In the genomic region with DNA sequence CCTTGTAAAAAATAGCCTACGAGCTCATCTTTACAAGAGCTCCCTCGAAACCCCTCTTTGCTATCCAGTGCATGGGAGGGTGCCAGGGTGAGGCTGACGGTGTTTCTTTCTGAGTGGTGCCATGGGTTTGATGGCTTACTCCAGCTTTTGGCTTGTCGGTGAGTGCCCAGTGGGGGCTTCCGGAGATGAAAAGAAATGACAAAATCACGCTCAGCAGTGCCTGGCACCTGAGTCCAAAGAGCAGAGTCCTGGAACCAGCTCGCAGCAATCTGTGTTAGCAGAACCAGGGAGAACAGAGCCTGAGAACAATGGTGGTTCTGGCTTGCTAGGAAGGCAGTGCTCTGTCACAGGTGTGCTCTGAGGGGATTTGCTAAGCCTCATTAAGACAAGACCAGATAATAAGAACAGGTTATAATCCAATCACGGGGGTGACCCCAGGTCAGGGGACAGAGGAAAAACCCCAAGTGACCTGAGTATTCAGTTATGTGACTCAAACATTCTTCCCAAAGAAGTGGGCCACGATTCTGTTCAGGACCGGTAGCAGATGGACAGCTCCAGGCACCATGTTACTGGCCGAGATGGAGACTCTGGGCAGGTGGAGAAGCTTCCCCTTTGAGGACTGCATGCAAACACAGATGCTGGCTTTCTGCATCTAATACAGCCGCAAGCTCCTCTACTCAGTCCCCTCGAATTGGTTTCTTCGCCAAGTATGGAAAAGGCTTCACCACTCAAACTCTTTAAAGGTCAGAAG, we compare ENCODE assay signal across 16 mouse cellular contexts.
DNase-seq lines count a peak whose midpoint lies in the region; ATAC-seq and TF ChIP-seq lines count a peak whose summit lies in the region.
"Had no signal": no experiment of that assay in that cellular context is flagged by ENCODE, and none has a peak within 500 bp of the region (broad histone marks: within the 10 kb centered on the region; RNA-seq: fewer than 3 reads in every experiment).

No protein-coding gene starts in this region.

- no peak overlapping the region for H3K4me3 ChIP-seq in limb, embryonic 11.5 days (ENCODE audit: low read depth, low read length)
- no peak overlapping the region for H3K4me3 ChIP-seq in thymus, adult 2 months (ENCODE audit: control insufficient read depth, insufficient read depth, low read length)
- H3K4me3 ChIP-seq: gastrocnemius, adult 2 months; intestine, embryonic 15.5 days; megakaryocyte, embryonic 14.5 days; neural tube, embryonic 15.5 days had no signal

- no peak overlapping the region for H3K27ac ChIP-seq in limb, embryonic 11.5 days (replicated peaks; ENCODE audit: low read depth, low read length)
- no peak overlapping the region for H3K27ac ChIP-seq in thymus, adult 2 months (ENCODE audit: control insufficient read depth, insufficient read depth, low read length)
- H3K27ac ChIP-seq: gastrocnemius, adult 2 months; intestine, embryonic 15.5 days; neural tube, embryonic 15.5 days had no signal

- TF ChIP-seq POLR2A in thymus, adult 2 months (IDR thresholded peaks at IDR 0.05; ENCODE audit: control insufficient read depth, extremely low read depth, insufficient read depth, low read length, poor library complexity) = no peak

- WGBS in limb, embryonic 11.5 days = 68% methylated on average over 14 of the region's 14 CpGs
- 73% methylated on average over 14 of the region's 14 CpGs for WGBS in thymus, adult 2 months

- TF ChIP-seq CTCF in thymus, adult 2 months (IDR thresholded peaks at IDR 0.05; ENCODE audit: borderline replicate concordance, control insufficient read depth, extremely low read depth, insufficient read depth, low read length, poor library complexity) = no peak

- H3K9me3 ChIP-seq in limb, embryonic 11.5 days (ENCODE audit: control insufficient read depth, low read length) = no peaks in the 10 kb centered on the region
- H3K9me3 ChIP-seq: intestine, embryonic 15.5 days; megakaryocyte, embryonic 14.5 days; neural tube, embryonic 15.5 days had no signal

- H3K4me1 ChIP-seq in limb, embryonic 11.5 days (ENCODE audit: control insufficient read depth, insufficient read depth, low read length) = no peaks in the 10 kb centered on the region
- H3K4me1 ChIP-seq in thymus, adult 2 months (replicated peaks; ENCODE audit: control insufficient read depth, insufficient read depth, low read length) = no peaks in the 10 kb centered on the region
- H3K4me1 ChIP-seq: intestine, embryonic 15.5 days; megakaryocyte, embryonic 14.5 days; neural tube, embryonic 15.5 days had no signal

- H3K4me2 ChIP-seq in limb, embryonic 11.5 days (ENCODE audit: low read depth, severe bottlenecking) = no peak overlapping the region
- H3K4me2 ChIP-seq: intestine, embryonic 15.5 days; neural tube, embryonic 15.5 days had no signal

- peak; percentile 16 for DNase-seq in heart, postnatal 4 days
- no peak for DNase-seq in heart, postnatal 25 days (ENCODE audit: low spot score)
- peak; percentile 24 for DNase-seq in ZHBTc4 (ENCODE audit: low read depth, low spot score)
- peak; percentile 52 to 58 for DNase-seq in cerebellum, postnatal 25 days
- peak; percentile 69 for DNase-seq in limb, embryonic 11.5 days (ENCODE audit: low spot score)
- no peak for DNase-seq in B cell, adult 2 months
- no peak for DNase-seq in thymus, adult 2 months
- DNase-seq: gastrocnemius, adult 2 months; heart, postnatal 36 days; liver; right cerebral cortex, postnatal 14 days had no signal

- intact Hi-C loops in heart, postnatal 25 days (cut with DNase I) = no loop called here

- H3K27me3 ChIP-seq in limb, embryonic 11.5 days (ENCODE audit: control insufficient read depth, insufficient read depth, low read length) = no peaks in the 10 kb centered on the region; the same call in 1 of the 2 replicates
- no peaks in the 10 kb centered on the region for H3K27me3 ChIP-seq in thymus, adult 2 months (ENCODE audit: control insufficient read depth, insufficient read depth, low read length)
- H3K27me3 ChIP-seq: intestine, embryonic 15.5 days; megakaryocyte, embryonic 14.5 days; neural tube, embryonic 15.5 days had no signal

- no peaks in the 10 kb centered on the region for H3K36me3 ChIP-seq in limb, embryonic 11.5 days (ENCODE audit: control insufficient read depth, insufficient read depth, low read length)
- no peaks in the 10 kb centered on the region for H3K36me3 ChIP-seq in thymus, adult 2 months (ENCODE audit: control insufficient read depth, insufficient read depth, low read length)
- H3K36me3 ChIP-seq: G1E; intestine, embryonic 15.5 days; neural tube, embryonic 15.5 days had no signal

- no peak for ATAC-seq in limb, embryonic 11.5 days (ENCODE audit: insufficient number of reproducible peaks, low FRiP score, low TSS enrichment, low read depth)
- no peak for ATAC-seq in erythroid progenitor cell, adult 5-6 weeks (replicated peaks; ENCODE audit: low FRiP score, poor library complexity, severe bottlenecking)
- ATAC-seq: intestine, embryonic 15.5 days had no signal

- H3K9ac ChIP-seq in limb, embryonic 11.5 days (ENCODE audit: low read length) = no peak overlapping the region
- H3K9ac ChIP-seq: intestine, embryonic 15.5 days; neural tube, embryonic 15.5 days had no signal

Comparison
In these comparisons a context has a peak if more than half of its experiments do, and no peak if none do; other contexts are left out.
1. DNase-seq: peak in heart, postnatal 4 days (single experiment), ZHBTc4 (single experiment), cerebellum, postnatal 25 days (2 of 2) and limb, embryonic 11.5 days (single experiment); none in heart, postnatal 25 days (single experiment), B cell, adult 2 months (0 of 2) and thymus, adult 2 months (single experiment).